Mouse (Mus musculus) erythroid progenitor cell, adult 5-6 weeks (primary cell): ENCODE data around the gene Vwa8. TPM values are rescaled to one million over a fixed set of nuclear protein-coding genes. Genes with fewer than 3 reads are reported as not detected.

Source experiments
- ATAC-seq: replicated peaks from 2 replicates; pipeline ENCODE4 v1.8.0; 2016; ENCODE audit warnings: moderate number of reproducible peaks, mild to moderate bottlenecking, moderate TSS enrichment, inconsistent platforms; ENCODE audit not compliant: poor library complexity, low FRiP score, severe bottlenecking
- total RNA-seq, 2 experiments: library from RNA; stranded (forward) in 1 of 2; stranded (reverse) in 1 of 2; fragments of 150-400 nt in 1 of 2; fragments of 186-747, 209-891 nt in 1 of 2; gene quantifications; 2 replicates each; pipeline versions ENCODE4 v1.2.3 to v1.2.4; 2015 to 2017; ENCODE audit warnings: low replicate concordance in 2 of 2

The Vwa8 gene
- total RNA-seq, 2 experiments from 2014 or later, result 2.7 to 5.0 TPM

DNA sequence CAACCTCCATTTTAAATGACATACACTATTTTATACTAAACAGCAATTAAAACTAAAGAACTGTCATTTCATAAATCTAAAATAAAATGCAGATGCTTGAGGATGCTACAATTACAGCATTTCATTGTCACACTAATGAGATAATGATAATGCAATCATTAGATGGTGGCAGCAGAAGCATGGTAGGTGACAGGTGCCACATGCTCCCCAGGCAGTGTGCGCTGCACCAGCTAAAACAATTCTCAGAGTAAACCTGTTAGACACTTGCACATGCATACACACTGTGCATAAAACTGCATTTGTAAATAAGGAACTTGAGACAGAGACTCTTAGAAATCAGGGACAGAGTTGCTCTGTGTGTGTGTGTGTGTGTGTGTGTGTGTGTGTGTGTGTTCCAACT, 220.7 kb downstream of the Vwa8 start:
- no peak for ATAC-seq

DNA sequence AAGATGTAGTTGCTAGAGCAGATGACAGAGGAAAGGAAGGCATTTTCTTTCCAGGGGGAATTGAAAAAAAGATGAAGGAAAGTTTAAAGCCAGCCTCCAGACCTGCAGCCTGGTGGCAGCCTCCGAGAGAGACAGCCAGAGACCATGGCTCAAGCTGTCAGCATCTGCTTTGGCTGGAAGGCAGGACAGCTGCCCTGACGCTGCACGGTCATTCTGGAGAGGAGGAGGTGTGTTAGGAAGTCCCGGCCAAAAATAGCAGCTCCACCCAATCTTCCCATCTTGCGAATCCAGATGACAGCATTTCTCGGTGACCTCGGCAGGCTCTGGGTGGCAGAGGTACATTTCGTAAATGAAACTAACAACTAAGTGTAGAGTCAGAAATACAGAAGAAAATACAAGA, 225.9 kb downstream of the Vwa8 start:
- ATAC-seq, result no peak

- ATAC-seq, result no peak
Measured at GRCm38 (mm10) chr14:79076560-79077300, 227.9 kb downstream of the Vwa8 start.

GRCm38 (mm10) chr14:79083573-79083972, 234.7 kb downstream of the Vwa8 start:
- no peak for ATAC-seq

GRCm38 (mm10) chr14:79086006-79086405, 237.2 kb downstream of the Vwa8 start:
- ATAC-seq, result no peak

- no peak for ATAC-seq
Measured at GRCm38 (mm10) chr14:79089464-79089863, 240.6 kb downstream of the Vwa8 start.

DNA sequence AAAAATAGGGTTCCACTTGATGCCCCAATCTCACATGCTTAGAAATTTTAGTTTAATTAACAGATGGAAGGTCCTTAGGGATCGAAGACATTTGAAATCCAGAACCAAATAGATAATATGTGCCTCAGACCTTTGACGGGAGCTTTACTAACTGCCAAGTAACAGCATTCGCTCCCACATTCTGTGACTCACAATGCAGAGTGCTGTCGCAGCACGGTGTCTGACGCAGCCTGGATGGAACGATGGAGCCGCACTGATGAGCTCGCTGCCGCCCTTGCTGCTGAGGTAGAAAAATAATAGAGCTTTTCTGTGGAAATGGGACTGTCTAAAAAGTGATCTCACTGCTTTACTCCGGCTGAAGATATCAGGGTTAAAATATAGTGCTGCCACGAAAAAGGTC, 248.3 kb downstream of the Vwa8 start:
- ATAC-seq, result no peak

DNA sequence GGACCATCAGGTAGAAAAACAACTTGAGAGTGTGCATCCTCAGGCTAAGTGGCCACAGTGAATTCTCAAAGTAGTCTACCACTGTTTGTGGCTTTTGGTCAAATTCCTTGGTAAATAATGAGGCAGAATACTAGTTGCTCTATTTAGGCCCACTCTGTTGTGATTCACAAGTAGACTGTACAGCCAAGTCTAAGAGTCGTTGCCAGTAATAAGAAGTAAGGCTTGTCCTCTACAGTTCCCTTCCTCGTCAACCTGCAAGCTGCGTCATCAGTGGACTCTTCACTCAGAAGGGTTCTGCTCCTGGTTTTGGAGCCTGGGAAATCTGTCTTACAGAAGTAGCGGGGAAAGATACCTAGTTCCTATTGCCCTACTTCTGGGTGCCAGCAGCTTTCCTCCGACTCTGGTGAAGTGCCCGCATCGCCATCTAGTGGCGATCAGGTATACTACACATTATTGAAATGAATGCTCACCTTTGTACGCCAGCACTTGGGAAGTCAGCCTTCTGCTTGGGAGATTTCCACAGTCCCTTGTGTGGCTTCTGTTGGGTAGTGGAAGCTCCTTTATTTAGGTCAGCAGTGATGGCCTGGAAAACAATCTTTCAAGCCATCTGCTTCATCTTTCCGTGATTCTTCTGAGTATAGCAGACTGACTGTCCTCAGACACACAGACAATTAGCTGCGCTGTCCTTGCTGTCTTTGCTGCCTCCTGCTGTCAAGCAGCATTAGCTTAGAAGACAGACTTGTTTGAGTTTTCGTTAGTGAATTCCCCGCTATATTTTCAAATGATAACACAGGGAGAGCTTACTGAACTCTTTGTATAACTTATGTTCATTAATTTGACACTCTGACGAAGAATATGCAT, 258.0 kb downstream of the Vwa8 start:
- ATAC-seq, result peak; percentile 63; the same call in 1 of the 2 replicates

DNA sequence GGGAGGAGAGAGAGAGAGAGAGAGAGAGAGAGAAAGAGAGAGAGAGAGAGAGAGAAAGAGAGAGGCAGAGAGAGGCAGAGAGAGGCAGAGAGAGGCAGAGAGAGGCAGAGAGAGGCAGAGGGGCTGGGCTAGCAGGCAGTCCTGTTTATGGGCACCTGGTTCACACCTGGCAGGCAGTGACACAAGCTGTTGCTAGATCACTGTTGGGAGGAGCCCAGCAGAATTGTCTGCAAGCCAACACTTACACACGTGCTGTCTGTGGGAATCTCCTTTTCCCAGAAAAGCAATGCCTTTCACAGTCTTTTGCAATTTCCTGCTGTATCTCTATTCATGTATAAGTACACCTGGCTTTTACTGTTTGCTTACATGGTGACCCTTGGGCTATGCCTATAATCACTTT, 260.5 kb downstream of the Vwa8 start:
- ATAC-seq, result no peak

DNA sequence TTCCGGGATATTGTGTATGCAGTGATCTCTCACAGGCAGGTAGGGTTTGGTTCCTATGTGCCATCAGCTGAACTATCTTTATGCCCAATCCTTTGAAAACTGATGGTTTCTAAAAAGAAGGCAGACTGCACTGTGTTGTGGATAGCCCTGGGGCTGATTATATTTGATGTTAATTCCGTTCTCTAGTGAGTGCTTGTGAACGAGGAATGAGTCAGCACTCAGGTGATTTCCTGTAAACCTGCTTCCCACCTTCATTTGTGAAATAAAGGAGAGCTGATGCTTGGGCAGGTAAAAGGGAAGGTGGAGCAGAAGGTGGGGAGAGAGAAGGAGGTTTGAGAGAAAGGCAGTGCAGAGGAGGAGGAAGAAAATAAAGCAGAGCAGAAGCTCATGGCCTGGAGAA, 261.2 kb downstream of the Vwa8 start:
- no peak for ATAC-seq

DNA sequence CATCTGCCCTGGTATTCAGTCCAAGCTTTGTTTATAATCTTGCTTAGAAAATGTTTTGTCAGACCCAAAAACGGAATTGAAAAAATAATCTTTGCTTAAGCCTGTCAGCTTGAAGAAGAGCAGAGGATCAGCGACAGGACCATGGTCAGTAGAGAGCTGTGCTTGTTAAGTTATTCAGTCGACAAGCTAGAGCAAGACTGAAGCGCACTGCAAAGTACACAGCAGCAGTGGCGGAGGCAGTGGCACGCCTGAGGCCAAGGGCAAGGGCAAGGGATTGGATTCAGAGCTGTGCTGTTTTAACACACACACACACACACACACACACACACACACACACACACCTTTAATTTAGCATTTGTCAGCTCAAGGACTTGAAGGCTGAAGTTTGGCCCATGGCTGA, 263.2 kb downstream of the Vwa8 start:
- ATAC-seq, result no peak

- no peak for ATAC-seq
Measured at GRCm38 (mm10) chr14:79114526-79115383, 265.9 kb downstream of the Vwa8 start.

DNA sequence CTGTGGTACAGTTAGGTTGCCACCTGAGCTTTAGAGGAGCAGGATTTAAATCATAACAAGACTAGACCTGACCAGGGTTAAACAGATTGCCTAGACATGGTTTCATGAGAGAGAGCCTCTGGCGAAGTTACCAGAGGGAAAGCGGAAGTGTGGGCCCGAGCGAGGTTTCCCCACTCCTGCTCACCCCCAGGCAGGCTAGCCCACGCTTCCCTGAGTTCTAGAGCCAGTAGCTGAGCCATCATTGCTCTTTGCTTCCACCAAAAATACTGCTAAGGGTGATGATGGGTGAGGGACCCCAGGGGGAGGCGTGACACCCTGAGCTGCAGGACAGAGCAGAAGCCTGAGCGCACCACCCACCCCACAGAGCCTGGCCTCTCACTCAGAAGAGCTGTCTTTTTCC, 269.6 kb downstream of the Vwa8 start:
- no peak for ATAC-seq

- ATAC-seq, result no peak
Measured at GRCm38 (mm10) chr14:79119354-79119753, 270.5 kb downstream of the Vwa8 start.

GRCm38 (mm10) chr14:79120681-79121080, 271.8 kb downstream of the Vwa8 start:
- no peak for ATAC-seq

- no peak for ATAC-seq
Measured at GRCm38 (mm10) chr14:79123466-79123865, 274.6 kb downstream of the Vwa8 start.

DNA sequence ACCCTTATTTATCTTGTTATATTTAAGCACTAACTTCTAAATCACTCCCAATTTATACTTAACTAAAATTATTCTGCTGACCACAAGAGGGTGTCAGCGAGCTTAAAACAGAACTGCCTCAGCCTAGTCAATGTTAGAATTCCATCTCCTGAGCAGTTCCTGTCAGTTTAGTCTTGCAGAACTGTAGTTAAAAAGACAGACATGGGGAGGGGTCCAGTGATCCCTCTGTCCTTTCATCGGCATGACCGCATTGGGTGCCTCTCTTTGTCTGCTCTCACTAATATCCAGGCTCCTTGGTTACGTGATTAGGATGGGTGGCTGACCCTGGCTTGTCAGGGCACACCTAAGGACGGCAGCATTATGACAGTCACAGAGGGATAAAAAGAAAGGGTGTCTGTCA, 275.8 kb downstream of the Vwa8 start:
- ATAC-seq, result no peak

GRCm38 (mm10) chr14:79126176-79126575, 277.3 kb downstream of the Vwa8 start:
- ATAC-seq, result no peak

- ATAC-seq, result no peak
Measured at GRCm38 (mm10) chr14:79134891-79135334, 286.1 kb downstream of the Vwa8 start.

GRCm38 (mm10) chr14:79135441-79135840, 286.6 kb downstream of the Vwa8 start:
- no peak for ATAC-seq
